Mouse (Mus musculus) MEL-GATA-1-ER (cell line): ENCODE data around the gene Gm20388.

ENCODE experiments used
- DNase-seq: peaks from one replicate; pipeline ENCODE4 v3.0.0-alpha.2; 2012; ENCODE audit warnings: low read depth; ENCODE audit errors: extremely low read depth

Gene Gm20388

GRCm38 (mm10) chr8:124318612-124319315 is 4408.1 kb downstream of the Gm20388 start:
- no peak for DNase-seq

GRCm38 (mm10) chr8:124319316-124319652 is 4408.6 kb downstream of the Gm20388 start:
- no peak for DNase-seq

- no peak for DNase-seq
Measured at GRCm38 (mm10) chr8:124321227-124321840, 4410.7 kb downstream of the Gm20388 start.

- no peak for DNase-seq
Measured at GRCm38 (mm10) chr8:124323356-124323755, 4412.7 kb downstream of the Gm20388 start.

GRCm38 (mm10) chr8:124328259-124328658 is 4417.6 kb downstream of the Gm20388 start:
- DNase-seq = no peak

GRCm38 (mm10) chr8:124329690-124330089 is 4419.0 kb downstream of the Gm20388 start:
- no peak for DNase-seq

- DNase-seq = no peak
Measured at GRCm38 (mm10) chr8:124330433-124330832, 4419.8 kb downstream of the Gm20388 start.

GRCm38 (mm10) chr8:124331094-124331493 is 4420.5 kb downstream of the Gm20388 start:
- DNase-seq = no peak

- no peak for DNase-seq
Measured at GRCm38 (mm10) chr8:124331706-124332105, 4421.1 kb downstream of the Gm20388 start.

GRCm38 (mm10) chr8:124336302-124336701 is 4425.7 kb downstream of the Gm20388 start:
- no peak for DNase-seq

GRCm38 (mm10) chr8:124339742-124340141 is 4429.1 kb downstream of the Gm20388 start:
- no peak for DNase-seq

GRCm38 (mm10) chr8:124340360-124341068 is 4429.9 kb downstream of the Gm20388 start:
- no peak for DNase-seq

- DNase-seq = no peak
Measured at GRCm38 (mm10) chr8:124343151-124343550, 4432.5 kb downstream of the Gm20388 start.

GRCm38 (mm10) chr8:124343991-124344390 is 4433.4 kb downstream of the Gm20388 start:
- no peak for DNase-seq

- DNase-seq = no peak
Measured at GRCm38 (mm10) chr8:124345098-124345497, 4434.5 kb downstream of the Gm20388 start.

GRCm38 (mm10) chr8:124346852-124347523 is 4436.3 kb downstream of the Gm20388 start:
- DNase-seq = peak; percentile 5

- no peak for DNase-seq
Measured at GRCm38 (mm10) chr8:124348087-124348486, 4437.4 kb downstream of the Gm20388 start.

GRCm38 (mm10) chr8:124349663-124350062 is 4439.0 kb downstream of the Gm20388 start:
- DNase-seq = peak; percentile 9

GRCm38 (mm10) chr8:124351636-124352035 is 4441.0 kb downstream of the Gm20388 start:
- DNase-seq = no peak

GRCm38 (mm10) chr8:124360911-124361310 is 4450.3 kb downstream of the Gm20388 start:
- no peak for DNase-seq

- DNase-seq = no peak
Measured at GRCm38 (mm10) chr8:124361773-124362427, 4451.3 kb downstream of the Gm20388 start.
